Mouse (Mus musculus) lung, adult 2 months (tissue): ENCODE data around the gene Map3k7.

Experiments
- CTCF ChIP-seq: fragments of 200-500 bp; IDR thresholded peaks from 2 replicates; pipeline ENCODE4 v1.5.1; 2011; ENCODE audit warnings: mild to moderate bottlenecking, low read length, control low read depth; ENCODE audit not compliant: insufficient read depth
- POLR2A ChIP-seq: fragments of 200-500 bp; IDR thresholded peaks from 2 replicates; pipeline ENCODE4 v1.6.1; 2011; ENCODE audit warnings: low read depth, mild to moderate bottlenecking, control low read depth, low read length, borderline replicate concordance; ENCODE audit errors: extremely low read depth

DNA sequence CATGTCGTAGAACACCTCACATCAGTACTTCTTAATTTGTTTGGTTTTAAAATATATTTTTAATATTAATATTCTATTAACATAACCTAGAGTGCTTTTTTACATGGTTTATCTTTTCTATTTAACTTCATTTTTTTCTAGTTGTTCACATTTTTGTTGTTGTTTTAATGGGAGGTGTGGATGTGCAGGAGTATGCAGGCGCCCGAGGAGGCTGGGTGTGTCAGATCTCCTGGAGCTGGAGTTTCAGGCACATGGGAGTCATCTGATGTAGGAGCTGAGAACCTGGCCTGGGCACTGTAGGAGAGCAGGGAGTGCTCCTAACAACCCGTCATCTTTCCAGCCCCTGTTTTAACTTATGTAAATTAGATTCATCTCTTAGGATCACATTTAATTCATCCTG lies 44.2 kb downstream of the Map3k7 start:
- no peak for TF ChIP-seq CTCF
- TF ChIP-seq POLR2A: no peak
